Mouse (Mus musculus) liver, adult 2 months (tissue): ENCODE results near the gene Rgcc.

ENCODE experiments used
- CTCF ChIP-seq: fragments of 200-500 bp; IDR thresholded peaks from 2 replicates; pipeline ENCODE4 v1.5.1; 2011; ENCODE audit warnings: low read depth, low read length, control low read depth
- POLR2A ChIP-seq: fragments of 200-500 bp; IDR thresholded peaks from 2 replicates; pipeline ENCODE4 v1.6.1; 2011; ENCODE audit warnings: low read length, control low read depth; ENCODE audit not compliant: insufficient read depth; ENCODE audit errors: extremely low read depth

DNA sequence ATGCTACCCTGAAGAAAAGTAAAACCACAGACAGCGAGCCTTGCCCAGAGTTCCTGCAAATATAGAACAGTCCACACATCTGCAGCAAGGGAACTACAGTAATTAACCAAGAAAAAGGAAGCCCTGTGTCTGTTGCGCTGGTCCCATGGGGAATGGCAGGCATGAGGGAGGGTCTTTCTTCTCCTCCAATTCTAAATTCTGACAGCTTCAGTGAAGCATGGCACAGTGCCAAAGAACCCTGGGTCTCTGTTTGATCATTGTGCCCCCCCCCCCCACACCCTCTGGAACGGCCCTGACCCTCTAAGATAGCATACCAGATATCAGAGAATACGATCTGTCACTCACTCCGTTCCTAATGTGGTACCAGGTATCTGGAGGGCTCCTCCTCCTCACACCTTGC is 4.6 kb downstream of the Rgcc start:
- TF ChIP-seq CTCF (no peak), POLR2A (no peak)
